Mouse (Mus musculus) hindbrain, postnatal 0 days (tissue): ENCODE data around the gene Thrb. TPM values are rescaled to one million over a fixed set of nuclear protein-coding genes. Genes with fewer than 3 reads are reported as not detected.

ENCODE experiments used
- ATAC-seq: fragments of 200-750 bp; cut with Nextera tagmentation; 2 replicates; pipeline ENCODE4 v1.8.0; 2017; ENCODE audit warnings: mild to moderate bottlenecking, moderate TSS enrichment, moderate library complexity
- DNase-seq: peaks from one replicate; pipeline ENCODE4 v3.0.0-alpha.2; 2015; ENCODE audit warnings: low spot score
- H3K27ac ChIP-seq: fragments of 300-500 bp; sonication (generic); 2 replicates; pipeline ENCODE4 v1.5.1; 2014; ENCODE audit warnings: mild to moderate bottlenecking
- H3K27me3 ChIP-seq: fragments of 300-500 bp; sonication (generic); 2 replicates; pipeline ENCODE4 v1.6.1; 2014; ENCODE audit warnings: low read length, mixed read lengths; ENCODE audit not compliant: insufficient read depth
- H3K36me3 ChIP-seq: fragments of 300-500 bp; sonication (generic); 2 replicates; pipeline ENCODE4 v1.6.1; 2014; ENCODE audit warnings: low read length, mixed read lengths; ENCODE audit not compliant: insufficient read depth
- H3K4me1 ChIP-seq: fragments of 300-500 bp; sonication (generic); 2 replicates; pipeline ENCODE4 v1.6.1; 2014; ENCODE audit warnings: antibody characterized with exemption, low read length, mixed read lengths; ENCODE audit not compliant: insufficient read depth
- H3K4me2 ChIP-seq: fragments of 300-500 bp; sonication (generic); 2 replicates; pipeline ENCODE4 v1.6.1; 2014; ENCODE audit warnings: low read depth, mild to moderate bottlenecking, low read length, moderate library complexity, mixed read lengths
- H3K4me3 ChIP-seq: fragments of 300-500 bp; sonication (generic); 2 replicates; pipeline ENCODE4 v1.5.1; 2014; ENCODE audit warnings: low read length
- H3K9ac ChIP-seq: fragments of 300-500 bp; sonication (generic); replicated peaks from 2 replicates; pipeline ENCODE4 v1.6.1; 2014; ENCODE audit warnings: mild to moderate bottlenecking, low read length, moderate library complexity, mixed read lengths
- H3K9me3 ChIP-seq: fragments of 300-500 bp; sonication (generic); 2 replicates; pipeline ENCODE4 v1.6.1; 2016; ENCODE audit warnings: low read length, mixed read lengths
- CTCF ChIP-seq: IDR thresholded peaks from 2 replicates; pipeline ENCODE4 v1.5.1; 2016; ENCODE audit warnings: antibody characterized with exemption, control low read depth, low read depth
- WGBS: fragments of 180-500 bp; shearing (Covaris S2); extraction: QIAGEN DNeasy Blood & Tissue Kit; methylation state at CpG from one replicate; pipeline ENCODE4 v1.1.7; 2014; 5-methylcytosine and 5-hydroxymethylcytosine counted together
- polyA plus RNA-seq: library from polyadenylated mRNA; unstranded; fragments of >200 nt; fragmentation: Nextera tagmentation; extraction: Ambion mirVana; gene quantifications from 2 replicates; pipeline ENCODE4 v1.2.1, GENCODE M21; 2015
- total RNA-seq: library from RNA; depleted of rRNA; stranded (reverse); fragments of >200 nt; gene quantifications from 2 replicates; pipeline ENCODE4 v1.2.3, GENCODE M21; 2014; rRNA removed

Gene Thrb
- total RNA-seq, result 2.7 and 5.3 TPM in 2 replicates
- polyA plus RNA-seq, result 2.4 and 2.8 TPM in 2 replicates

DNA sequence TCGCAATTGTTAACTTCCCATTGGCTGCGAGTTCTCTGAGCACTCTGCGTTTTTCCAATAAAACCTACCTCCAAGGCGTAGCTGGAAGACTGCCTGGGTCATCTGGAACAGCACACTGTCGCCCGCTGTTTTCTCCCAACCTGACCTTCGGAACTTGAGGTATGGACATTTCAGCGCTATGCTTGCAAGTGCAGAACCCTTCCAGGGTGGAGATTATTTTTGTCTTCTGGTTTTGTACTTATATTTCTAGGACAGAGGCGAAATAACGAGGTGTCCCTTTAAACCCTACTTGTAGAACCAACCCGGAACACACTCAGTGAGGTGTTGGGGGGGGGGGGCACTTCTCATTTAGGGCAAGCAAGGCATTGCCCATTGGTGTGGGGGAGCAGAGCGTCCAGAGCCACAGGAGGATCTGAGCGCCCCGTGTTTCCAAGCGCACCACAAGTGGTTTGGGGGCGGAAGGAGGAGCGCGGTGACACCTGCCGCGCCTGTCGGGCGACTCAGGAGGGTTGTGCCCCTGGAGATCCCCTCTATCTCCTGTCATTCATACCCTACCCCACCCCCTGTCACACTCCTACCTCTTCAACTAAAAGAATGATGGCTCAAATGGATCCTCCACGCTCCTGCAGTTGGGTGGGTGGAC is at the start of gene Thrb:
TSS of gene Thrb (plus strand) at position 576 of the 643 bp plus-strand sequence.
- Histone ChIP-seq H3K27me3 (peaks cover 5% of the 10 kb centered on the region; the same call in 1 of the 2 replicates), H3K9ac (peak within 1 kb of the TSS; percentile 68), H3K36me3 (no peaks in the 10 kb centered on the region), H3K4me3 (peak within 1 kb of the TSS; percentile 83), H3K9me3 (no peaks in the 10 kb centered on the region), H3K27ac (peak within 1 kb of the TSS; percentile 60; the same call in 1 of the 2 replicates), H3K4me1 (no peaks in the 10 kb centered on the region), H3K4me2 (peak within 1 kb of the TSS; percentile 100)
- no peak for TF ChIP-seq CTCF
- DNase-seq (peak; percentile 31), ATAC-seq (peak; percentile 2; the same call in 1 of the 2 replicates)
- WGBS, result under 1% methylated on average over 23 of the region's 23 CpGs

DNA sequence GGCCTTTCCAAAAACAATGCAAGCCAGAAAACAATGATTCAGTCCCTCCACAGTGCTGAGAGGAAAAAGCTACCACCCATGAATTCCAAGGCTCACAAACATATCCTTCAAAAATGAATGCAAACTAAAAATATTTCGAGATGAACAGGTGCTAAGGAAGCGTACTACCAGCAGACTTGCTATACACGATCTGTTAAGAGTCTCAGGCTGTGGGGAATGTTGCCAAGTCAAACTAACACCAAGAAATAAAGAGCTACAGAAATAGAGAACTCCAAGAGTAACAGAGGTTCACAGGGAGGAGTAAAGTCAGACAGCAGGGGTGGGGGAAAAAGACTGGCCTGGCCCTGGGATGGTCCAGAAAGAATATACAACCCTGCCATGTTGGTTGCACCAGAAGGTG is 38.4 kb upstream of the Thrb start:
- no peak overlapping the region for H3K9ac ChIP-seq
- H3K4me1 ChIP-seq, result no peaks in the 10 kb centered on the region
- WGBS, result 68% methylated on average over 3 of the region's 3 CpGs
- H3K36me3 ChIP-seq, result no peaks in the 10 kb centered on the region
- no peak for ATAC-seq
- no peak overlapping the region for H3K4me2 ChIP-seq
- no peaks in the 10 kb centered on the region for H3K9me3 ChIP-seq
- no peak for DNase-seq
- no peak overlapping the region for H3K27ac ChIP-seq
- no peak for TF ChIP-seq CTCF
- no peak overlapping the region for H3K4me3 ChIP-seq
- H3K27me3 ChIP-seq, result no peaks in the 10 kb centered on the region

DNA sequence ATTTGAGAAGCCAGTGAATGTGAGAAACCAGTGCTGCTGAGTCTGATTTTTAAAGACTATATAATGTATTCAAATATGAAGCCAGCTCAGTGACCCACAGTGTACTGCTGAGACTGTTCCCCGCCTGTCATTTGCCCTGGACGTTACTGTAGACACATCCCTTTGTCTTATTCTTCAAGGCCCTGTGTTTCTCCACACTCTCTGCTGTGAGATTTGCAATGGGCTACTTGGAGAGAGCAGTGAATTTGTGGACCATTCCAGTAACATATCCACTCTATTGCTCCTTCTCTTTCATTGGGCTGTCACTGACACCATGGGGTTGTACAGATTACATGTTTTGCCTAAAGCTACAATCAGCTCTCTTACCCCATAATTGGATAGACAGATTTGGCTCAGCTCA is 36.1 kb upstream of the Thrb start:
- peak; percentile 47; the same call in 1 of the 2 replicates for ATAC-seq
- H3K27me3 ChIP-seq, result no peaks in the 10 kb centered on the region
- no peaks in the 10 kb centered on the region for H3K4me1 ChIP-seq
- no peaks in the 10 kb centered on the region for H3K9me3 ChIP-seq
- no peaks in the 10 kb centered on the region for H3K36me3 ChIP-seq
- no peak overlapping the region for H3K9ac ChIP-seq
- no peak for TF ChIP-seq CTCF
- peak; percentile 10 for DNase-seq
- WGBS, result 33% methylated on average over 2 of the region's 2 CpGs
- H3K4me3 ChIP-seq, result no peak overlapping the region
- no peak overlapping the region for H3K27ac ChIP-seq
- H3K4me2 ChIP-seq, result no peak overlapping the region

DNA sequence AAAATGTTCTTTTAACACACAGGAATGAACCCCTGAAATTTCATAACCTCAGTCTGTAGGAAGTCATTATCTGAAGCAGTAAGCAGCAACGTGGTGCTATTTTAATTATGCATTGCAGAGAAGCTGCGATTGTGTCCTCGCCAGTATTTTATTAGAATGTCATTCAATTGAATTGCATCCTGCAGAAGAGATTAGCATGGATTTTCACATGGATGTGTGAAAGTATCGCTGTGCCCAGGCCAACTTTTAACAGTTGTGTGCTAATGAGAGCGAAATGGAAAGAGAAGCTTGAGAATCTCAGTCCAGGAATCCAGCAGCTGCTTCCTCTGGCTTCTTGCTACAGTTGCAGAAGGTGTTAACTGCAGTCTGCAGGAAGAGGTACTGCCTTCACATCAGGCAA is 30.8 kb upstream of the Thrb start:
- no peaks in the 10 kb centered on the region for H3K36me3 ChIP-seq
- WGBS, result 34% methylated on average over 5 of the region's 5 CpGs
- H3K27ac ChIP-seq, result no peak overlapping the region
- H3K9ac ChIP-seq, result no peak overlapping the region
- no peaks in the 10 kb centered on the region for H3K4me1 ChIP-seq
- no peak overlapping the region for H3K4me2 ChIP-seq
- H3K27me3 ChIP-seq, result no peaks in the 10 kb centered on the region
- DNase-seq (peak; percentile 14), ATAC-seq (no peak)
- H3K9me3 ChIP-seq, result no peaks in the 10 kb centered on the region
- no peak overlapping the region for H3K4me3 ChIP-seq
- TF ChIP-seq CTCF, result no peak

DNA sequence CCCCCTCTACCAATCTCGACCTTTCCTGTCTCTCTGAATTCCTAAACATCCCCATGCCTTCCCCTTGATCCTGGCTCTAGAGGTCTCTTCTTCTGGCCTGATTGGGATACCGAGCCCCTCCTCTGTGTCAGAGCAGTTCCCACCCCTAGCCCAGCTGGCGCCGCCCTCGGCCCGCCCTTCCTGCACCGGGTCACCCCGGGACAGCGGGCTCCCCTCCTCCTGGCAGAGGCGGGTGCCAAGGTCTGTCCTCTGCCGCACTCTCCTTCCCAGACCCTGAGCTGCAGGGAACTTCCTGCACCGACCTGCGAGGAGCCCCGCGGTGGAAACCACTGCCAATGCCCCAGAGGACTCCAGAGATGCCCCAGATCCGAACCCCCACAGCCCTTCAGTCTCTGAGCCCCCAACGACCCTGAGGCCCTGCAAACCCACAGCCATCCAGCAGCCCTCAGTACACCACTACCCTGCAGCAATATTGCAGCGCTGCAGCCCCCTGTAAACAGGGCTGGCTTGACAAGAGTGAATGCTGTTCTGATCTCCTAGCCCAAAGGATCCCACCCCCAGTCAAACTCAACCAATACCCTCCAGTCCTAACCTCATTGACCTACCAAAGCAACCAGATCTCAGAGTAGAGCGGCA is 27.1 kb upstream of the Thrb start:
- peak overlapping the region; percentile 37 for H3K4me2 ChIP-seq
- H3K27ac ChIP-seq, result no peak overlapping the region
- H3K4me1 ChIP-seq, result no peaks in the 10 kb centered on the region
- no peak overlapping the region for H3K9ac ChIP-seq
- peak; percentile 8 for DNase-seq
- ATAC-seq, result peak; percentile 82; the same call in 1 of the 2 replicates
- no peak overlapping the region for H3K4me3 ChIP-seq
- no peak for TF ChIP-seq CTCF
- 12% methylated on average over 19 of the region's 19 CpGs for WGBS
- H3K9me3 ChIP-seq, result no peaks in the 10 kb centered on the region
- no peaks in the 10 kb centered on the region for H3K27me3 ChIP-seq
- no peaks in the 10 kb centered on the region for H3K36me3 ChIP-seq

DNA sequence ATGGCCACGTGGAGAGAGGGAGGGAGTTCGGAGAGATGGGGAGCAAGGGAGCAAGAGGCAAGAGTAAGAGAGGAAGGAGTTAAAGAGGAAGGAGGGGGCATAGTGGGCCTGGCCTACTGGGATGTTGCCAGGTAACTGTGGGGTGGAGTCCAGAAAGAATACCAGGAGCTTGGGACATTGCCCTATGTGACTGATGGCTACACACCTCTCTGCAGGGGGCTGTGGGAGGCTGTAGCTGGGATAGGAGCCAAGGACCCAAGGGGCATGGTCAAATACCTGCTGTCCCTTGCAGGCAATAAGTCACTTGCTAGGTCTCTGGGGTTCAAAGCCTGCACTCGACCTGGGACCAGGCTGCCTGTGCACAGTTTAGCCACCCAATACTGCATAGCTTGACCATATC is 23.1 kb upstream of the Thrb start:
- no peak for ATAC-seq

DNA sequence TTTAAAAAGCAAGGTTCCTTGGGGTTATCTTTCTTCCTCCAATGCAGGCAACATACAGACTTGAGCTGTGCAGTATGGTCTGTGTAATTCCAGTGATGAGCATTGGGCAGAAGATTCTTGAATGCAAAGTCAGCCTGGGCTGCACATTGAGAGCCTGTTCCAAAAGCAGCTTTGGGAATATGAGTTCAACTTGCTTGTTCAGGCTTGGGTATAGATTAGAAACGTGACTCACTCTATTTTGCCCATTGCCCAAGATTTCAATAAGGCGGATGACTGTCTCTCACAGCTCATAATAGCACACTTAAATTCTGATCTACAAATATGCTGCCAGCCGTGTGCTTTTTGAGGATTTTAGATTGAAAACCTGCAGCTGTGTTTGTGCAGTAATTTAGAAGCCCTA is 18.3 kb upstream of the Thrb start:
- Histone ChIP-seq H3K27me3 (no peaks in the 10 kb centered on the region), H3K4me3 (no peak overlapping the region), H3K9ac (no peak overlapping the region), H3K27ac (no peak overlapping the region), H3K4me2 (no peak overlapping the region), H3K9me3 (no peaks in the 10 kb centered on the region), H3K4me1 (no peaks in the 10 kb centered on the region), H3K36me3 (no peaks in the 10 kb centered on the region)
- TF ChIP-seq CTCF, result no peak
- no peak for DNase-seq
- 76% methylated on average over 3 of the region's 3 CpGs for WGBS
- ATAC-seq, result no peak

More for the DNA sequence above, 23.1 kb upstream of the Thrb start:
- H3K9ac ChIP-seq, result no peak overlapping the region
- H3K4me1 ChIP-seq, result no peaks in the 10 kb centered on the region
- H3K27ac ChIP-seq, result no peak overlapping the region
- H3K4me3 ChIP-seq, result no peak overlapping the region
- H3K4me2 ChIP-seq, result no peak overlapping the region
- TF ChIP-seq CTCF, result no peak
- no peak for DNase-seq
- 73% methylated on average over 3 of the region's 3 CpGs for WGBS
- no peaks in the 10 kb centered on the region for H3K27me3 ChIP-seq
- H3K9me3 ChIP-seq, result no peaks in the 10 kb centered on the region
- H3K36me3 ChIP-seq, result no peaks in the 10 kb centered on the region
